Mouse (Mus musculus) midbrain, postnatal 0 days (tissue): ENCODE data around the gene Nav2. TPM values are rescaled to one million over a fixed set of nuclear protein-coding genes. Genes with fewer than 3 reads are reported as not detected.

Source experiments
- ATAC-seq: fragments of 200-750 bp; cut with Nextera tagmentation; 2 replicates; pipeline ENCODE4 v1.8.0; 2017; ENCODE audit warnings: moderate number of reproducible peaks, mild to moderate bottlenecking, moderate TSS enrichment, moderate library complexity; ENCODE audit not compliant: low FRiP score
- DNase-seq: peaks from one replicate; pipeline ENCODE4 v3.0.0-alpha.2; 2015; ENCODE audit warnings: low spot score
- H3K27ac ChIP-seq: fragments of 300-500 bp; sonication (generic); 2 replicates; pipeline ENCODE4 v1.5.1; 2014; ENCODE audit warnings: low read depth, mild to moderate bottlenecking, low read length, mixed read lengths
- H3K27me3 ChIP-seq: fragments of 300-500 bp; sonication (generic); 2 replicates; pipeline ENCODE4 v1.6.1; 2014; ENCODE audit warnings: low read length, control low read depth, mixed read lengths; ENCODE audit not compliant: insufficient read depth
- H3K36me3 ChIP-seq: fragments of 300-500 bp; sonication (generic); 2 replicates; pipeline ENCODE4 v1.6.1; 2014; ENCODE audit warnings: low read length, control low read depth, mixed read lengths; ENCODE audit not compliant: insufficient read depth
- H3K4me1 ChIP-seq: fragments of 300-500 bp; sonication (generic); 2 replicates; pipeline ENCODE4 v1.6.1; 2014; ENCODE audit warnings: mild to moderate bottlenecking, control low read depth, antibody characterized with exemption, low read length, mixed read lengths; ENCODE audit not compliant: insufficient read depth
- H3K4me2 ChIP-seq: fragments of 300-500 bp; sonication (generic); 2 replicates; pipeline ENCODE4 v1.6.1; 2014; ENCODE audit warnings: low read depth, mild to moderate bottlenecking, low read length, mixed read lengths; ENCODE audit not compliant: poor library complexity, severe bottlenecking
- H3K4me3 ChIP-seq: fragments of 300-500 bp; sonication (generic); 2 replicates; pipeline ENCODE4 v1.5.1; 2014; ENCODE audit warnings: low read depth, mild to moderate bottlenecking, low read length, moderate library complexity
- H3K9ac ChIP-seq: fragments of 300-500 bp; sonication (generic); replicated peaks from 2 replicates; pipeline ENCODE4 v1.6.1; 2014; ENCODE audit warnings: mild to moderate bottlenecking, low read length, moderate library complexity, mixed read lengths; ENCODE audit not compliant: poor library complexity, severe bottlenecking
- H3K9me3 ChIP-seq: fragments of 300-500 bp; sonication (generic); 2 replicates; pipeline ENCODE4 v1.6.1; 2016; ENCODE audit warnings: low read length, control low read depth
- CTCF ChIP-seq: IDR thresholded peaks from 2 replicates; pipeline ENCODE4 v1.5.1; 2016; ENCODE audit warnings: antibody characterized with exemption, mild to moderate bottlenecking
- WGBS: fragments of 180-500 bp; shearing (Covaris S2); extraction: QIAGEN DNeasy Blood & Tissue Kit; methylation state at CpG from one replicate; pipeline ENCODE4 v1.1.7; 2014; 5-methylcytosine and 5-hydroxymethylcytosine counted together
- polyA plus RNA-seq: library from polyadenylated mRNA; unstranded; fragments of >200 nt; fragmentation: Nextera tagmentation; extraction: Ambion mirVana; gene quantifications from 2 replicates; pipeline ENCODE4 v1.2.1, GENCODE M21; 2015
- total RNA-seq: library from RNA; depleted of rRNA; stranded (reverse); fragments of >200 nt; gene quantifications from 2 replicates; pipeline ENCODE4 v1.2.3, GENCODE M21; 2014

Gene Nav2
- total and polyA plus RNA-seq, 2 experiments from 2014 or later = 18.3 to 53.8 TPM

- no peaks in the 10 kb centered on the region for H3K36me3 ChIP-seq
- H3K9ac ChIP-seq = no peak overlapping the region
- no peaks in the 10 kb centered on the region for H3K9me3 ChIP-seq
- no peak overlapping the region for H3K4me3 ChIP-seq
- DNase-seq (peak; percentile 77), ATAC-seq (no peak)
- no peaks in the 10 kb centered on the region for H3K4me1 ChIP-seq
- no peak overlapping the region for H3K27ac ChIP-seq
- 28% methylated on average over 5 of the region's 5 CpGs for WGBS
- no peaks in the 10 kb centered on the region for H3K27me3 ChIP-seq
- H3K4me2 ChIP-seq = no peak overlapping the region
- TF ChIP-seq CTCF = no peak
These were observed 21.9 kb downstream of the Nav2 start for GRCm38 (mm10) chr7:48930399-48930798.

GRCm38 (mm10) chr7:48932138-48932537, 23.6 kb downstream of the Nav2 start:
- Histone ChIP-seq H3K27ac (no peak overlapping the region), H3K27me3 (no peaks in the 10 kb centered on the region), H3K4me2 (no peak overlapping the region), H3K9me3 (no peaks in the 10 kb centered on the region), H3K36me3 (no peaks in the 10 kb centered on the region), H3K4me3 (no peak overlapping the region), H3K4me1 (no peaks in the 10 kb centered on the region), H3K9ac (no peak overlapping the region)
- DNase-seq (peak; percentile 15), ATAC-seq (no peak)
- TF ChIP-seq CTCF = no peak
- WGBS = 84% methylated on average over 2 of the region's 2 CpGs

DNA sequence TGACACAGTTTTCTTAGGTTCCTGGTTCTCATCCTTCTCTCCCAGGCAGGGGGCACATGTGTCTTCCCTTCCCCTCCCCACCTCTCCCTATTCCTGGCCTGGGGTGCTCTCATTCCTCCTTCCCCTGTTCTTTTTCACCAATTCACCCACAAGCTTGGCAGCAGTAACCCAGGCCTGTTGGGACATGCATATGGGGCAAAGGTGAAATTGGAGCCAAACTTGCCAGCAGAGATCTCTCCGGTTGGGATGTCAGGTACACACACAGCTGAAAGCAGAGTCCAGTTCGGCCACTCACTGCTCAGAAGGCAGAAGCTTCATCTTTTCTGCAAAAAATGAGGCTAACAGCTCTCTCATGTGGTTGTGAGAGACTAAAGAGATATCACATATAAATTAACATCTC, 26.3 kb downstream of the Nav2 start:
- Histone ChIP-seq H3K27me3 (no peaks in the 10 kb centered on the region), H3K9ac (no peak overlapping the region), H3K27ac (no peak overlapping the region), H3K9me3 (no peaks in the 10 kb centered on the region), H3K4me2 (no peak overlapping the region), H3K4me1 (no peaks in the 10 kb centered on the region), H3K4me3 (no peak overlapping the region), H3K36me3 (no peaks in the 10 kb centered on the region)
- WGBS = 84% methylated on average over 2 of the region's 2 CpGs
- ATAC-seq = no peak
- DNase-seq = no peak
- no peak for TF ChIP-seq CTCF

DNA sequence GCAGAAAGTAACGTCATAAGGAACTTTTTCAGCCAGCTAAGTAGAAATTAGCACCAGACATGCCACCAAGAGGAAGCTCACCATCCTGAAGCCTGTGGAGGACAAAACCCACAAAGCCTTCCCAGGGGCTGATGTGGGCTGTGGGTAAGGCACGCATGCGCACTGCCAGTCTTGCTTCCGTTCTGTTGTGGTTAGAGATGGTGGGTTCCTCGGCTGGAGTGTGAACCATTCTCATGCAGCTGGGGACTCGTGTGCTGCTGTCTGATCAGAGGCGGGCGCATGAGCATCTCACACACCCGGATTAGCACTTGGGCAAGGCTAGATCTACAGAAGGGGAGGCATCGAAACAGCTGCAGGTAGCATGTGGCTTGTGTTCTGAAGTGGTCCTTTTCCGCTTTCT, 29.0 kb downstream of the Nav2 start:
- WGBS = 86% methylated on average over 11 of the region's 11 CpGs
- H3K9me3 ChIP-seq = no peaks in the 10 kb centered on the region
- H3K4me1 ChIP-seq = no peaks in the 10 kb centered on the region
- no peak overlapping the region for H3K9ac ChIP-seq
- TF ChIP-seq CTCF = no peak
- H3K4me2 ChIP-seq = no peak overlapping the region
- no peaks in the 10 kb centered on the region for H3K36me3 ChIP-seq
- H3K4me3 ChIP-seq = no peak overlapping the region
- DNase-seq (no peak), ATAC-seq (no peak)
- H3K27me3 ChIP-seq = no peaks in the 10 kb centered on the region
- no peak overlapping the region for H3K27ac ChIP-seq

DNA sequence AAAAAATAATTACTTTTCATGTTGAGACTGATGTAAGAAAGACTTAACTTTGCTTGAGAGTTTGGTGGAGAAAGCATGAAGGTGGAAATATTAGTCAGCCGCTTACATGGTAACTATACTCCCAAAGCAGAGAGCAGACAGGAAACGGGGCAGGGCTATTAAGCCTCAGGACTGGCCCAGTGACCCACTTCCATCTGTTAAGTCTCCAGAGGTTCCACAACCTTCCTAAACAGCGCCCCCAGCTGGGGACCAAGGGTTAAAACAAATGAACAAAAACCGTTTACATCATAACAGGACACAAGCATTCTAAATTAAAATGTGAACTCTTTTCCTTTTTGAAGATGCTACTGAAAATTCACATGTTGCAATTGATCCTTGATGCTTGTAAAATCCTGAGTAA, 29.7 kb downstream of the Nav2 start:
- H3K27ac ChIP-seq = no peak overlapping the region
- peak; percentile 39; the same call in 1 of the 2 replicates for TF ChIP-seq CTCF
- no peaks in the 10 kb centered on the region for H3K9me3 ChIP-seq
- H3K36me3 ChIP-seq = no peaks in the 10 kb centered on the region
- DNase-seq (no peak), ATAC-seq (no peak)
- no peaks in the 10 kb centered on the region for H3K27me3 ChIP-seq
- no peak overlapping the region for H3K4me2 ChIP-seq
- H3K4me1 ChIP-seq = no peaks in the 10 kb centered on the region
- whole genome bisulfite sequencing = 42% methylated on average over 4 of the region's 4 CpGs
- no peak overlapping the region for H3K9ac ChIP-seq
- no peak overlapping the region for H3K4me3 ChIP-seq

- WGBS = 82% methylated on average over 4 of the region's 4 CpGs
- Histone ChIP-seq H3K27ac (no peak overlapping the region), H3K4me3 (no peak overlapping the region), H3K36me3 (no peaks in the 10 kb centered on the region), H3K27me3 (no peaks in the 10 kb centered on the region), H3K9ac (no peak overlapping the region), H3K4me1 (no peaks in the 10 kb centered on the region), H3K4me2 (no peak overlapping the region), H3K9me3 (no peaks in the 10 kb centered on the region)
- ATAC-seq = no peak
- DNase-seq = no peak
- no peak for TF ChIP-seq CTCF
These were observed 40.0 kb downstream of the Nav2 start for GRCm38 (mm10) chr7:48948381-48949108.
